Mouse (Mus musculus) lung, postnatal 10 days (tissue): ENCODE measurements at regions not wholly inside any gene's neighbourhood (a gene's known extent, or its start where the extent isn't known, plus 50 kb on each side); places are given as distances from the start of the nearest gene placed in this dataset.

Source experiments
- DNase-seq: peaks from one replicate; pipeline ENCODE4 v3.0.0; 2021

DNA sequence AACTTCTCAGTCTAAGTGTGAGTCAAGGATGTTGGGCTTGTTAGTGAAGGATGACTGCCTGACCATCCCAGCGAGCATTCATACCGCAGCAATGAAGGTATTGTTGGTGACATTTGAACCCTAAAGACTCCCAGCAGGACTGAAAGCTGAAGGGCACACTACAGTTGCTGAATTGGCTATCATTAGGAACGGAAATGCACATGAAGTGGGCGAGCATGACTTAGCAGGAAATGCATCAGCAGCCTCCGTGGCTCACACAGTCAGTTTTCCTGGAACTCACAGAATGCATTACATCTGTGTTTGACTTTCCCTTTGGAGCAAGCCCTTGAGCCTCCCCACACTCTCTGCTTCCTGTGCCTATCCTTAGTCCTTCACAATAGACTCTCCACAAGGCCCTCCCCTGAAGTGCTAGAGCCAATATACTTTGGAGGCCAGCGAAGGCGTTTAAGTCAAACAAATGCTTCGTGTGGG is 63.9 kb downstream of the Tmco5 start:
- peak; percentile 55 for DNase-seq

DNA sequence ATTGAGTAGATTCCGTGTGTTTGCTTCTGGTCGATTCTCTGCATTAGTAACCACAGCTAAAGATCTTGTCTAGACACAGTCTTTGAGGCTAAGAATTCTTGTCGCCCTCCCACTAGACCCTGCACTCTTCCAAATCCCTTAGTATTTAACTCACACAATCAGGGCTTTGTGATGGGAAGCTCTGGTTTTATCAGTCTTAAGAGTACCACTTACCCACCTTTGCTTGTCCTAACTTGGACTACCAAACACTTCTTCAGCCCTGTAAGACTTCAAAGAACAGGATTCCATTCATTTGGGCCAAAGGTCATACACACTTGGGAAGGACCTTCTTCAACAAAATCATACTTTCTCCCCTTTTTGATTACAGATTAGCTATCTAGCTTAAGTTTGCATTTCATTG is 70.0 kb downstream of the Tmco5 start:
- DNase-seq, result no peak

DNA sequence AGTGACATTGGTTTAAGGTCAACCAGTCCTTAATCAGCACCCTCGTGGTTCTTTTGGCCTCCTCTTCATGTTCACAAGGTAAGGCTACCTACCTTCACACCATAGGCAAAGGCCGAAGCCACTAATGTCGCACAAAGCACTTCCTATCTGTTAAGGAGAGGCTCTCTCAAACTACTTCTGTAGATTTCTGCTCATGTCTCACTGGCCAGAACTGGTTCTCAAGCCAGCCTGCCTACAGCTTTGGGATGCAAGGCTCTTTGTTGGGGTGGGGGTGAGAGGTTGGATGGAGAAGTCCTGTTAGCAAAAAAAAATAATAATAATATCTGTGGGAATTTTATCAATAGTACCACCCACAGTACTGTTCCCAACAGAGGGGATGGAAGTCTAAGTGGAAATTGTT is 71.2 kb downstream of the Tmco5 start:
- DNase-seq, result no peak

DNA sequence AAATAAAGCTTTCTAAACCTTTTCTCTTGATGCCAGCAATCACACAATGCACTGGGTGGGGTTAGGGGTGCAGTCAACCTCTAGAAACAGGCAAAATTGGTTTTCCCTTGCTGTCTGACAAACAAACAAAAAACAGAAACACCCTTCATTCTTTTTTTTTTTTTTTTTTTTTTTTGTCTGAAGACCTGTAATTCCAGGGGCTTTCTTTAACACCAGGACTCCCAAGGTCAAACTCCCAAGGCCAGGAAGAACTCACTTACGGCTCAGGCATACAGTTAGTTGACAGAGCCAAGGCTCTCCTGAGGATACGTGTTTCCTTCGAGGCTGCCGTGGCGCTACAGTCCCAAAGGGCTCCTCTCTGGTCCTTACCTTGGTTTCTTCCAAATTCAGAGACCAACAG is 71.7 kb downstream of the Tmco5 start:
- DNase-seq, result no peak

DNA sequence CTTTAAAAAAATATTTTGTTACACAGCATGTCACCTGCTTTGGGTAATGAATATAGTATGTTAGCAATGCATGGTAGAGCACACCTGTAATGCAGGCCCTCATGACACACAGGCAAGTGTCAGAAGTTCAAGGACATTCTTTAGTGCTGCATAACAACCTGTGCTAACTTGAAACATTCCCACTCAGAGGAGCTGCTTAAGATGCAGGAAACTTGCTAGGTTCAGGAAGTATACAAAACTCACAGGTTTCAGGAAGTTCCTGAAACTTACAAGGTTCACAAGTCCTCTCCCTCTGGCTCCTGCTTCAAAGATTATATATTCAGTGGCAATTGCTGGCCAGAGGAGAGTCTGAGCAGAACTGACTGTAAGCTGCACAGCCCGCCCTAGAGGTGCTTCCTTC is 73.0 kb downstream of the Tmco5 start:
- DNase-seq, result no peak

DNA sequence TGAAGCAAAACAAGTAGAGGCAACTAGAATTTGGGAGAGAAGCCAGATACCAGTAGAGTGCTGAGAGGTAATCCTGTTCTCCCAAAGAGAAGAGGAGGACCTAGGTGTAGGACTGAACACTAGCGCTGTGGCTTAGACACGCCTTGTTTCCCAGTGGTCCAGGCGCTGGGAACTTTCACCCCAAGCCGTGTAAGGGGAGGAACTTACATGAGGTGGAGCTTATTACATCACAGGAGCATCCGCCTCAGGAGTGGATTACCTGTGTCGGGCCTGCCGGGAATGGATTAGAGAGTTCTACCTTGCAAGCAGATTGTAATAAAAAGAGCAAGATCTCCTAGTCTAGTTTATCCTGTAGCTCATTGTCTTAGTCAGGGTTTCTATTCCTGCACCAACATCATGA is 75.8 kb downstream of the Tmco5 start:
- DNase-seq, result no peak

DNA sequence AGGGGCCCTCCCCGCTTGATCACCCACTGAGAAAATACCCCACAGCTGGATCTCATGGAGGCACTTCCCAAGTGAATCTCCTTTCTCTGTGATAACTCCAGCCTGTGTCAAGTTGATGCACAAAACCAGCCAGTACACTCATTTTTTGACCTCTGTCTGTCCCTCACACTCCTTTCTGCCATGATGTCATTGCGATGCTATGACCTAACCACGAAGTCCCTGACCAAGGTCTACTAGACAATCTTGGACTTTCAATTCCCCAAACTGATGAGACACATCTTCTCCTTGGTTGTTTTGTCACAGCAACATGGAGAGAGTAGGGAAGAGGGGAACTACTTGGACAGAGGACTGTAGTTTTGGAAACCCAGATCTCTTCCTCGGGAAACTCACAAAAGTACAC is 76.4 kb downstream of the Tmco5 start:
- no peak for DNase-seq

DNA sequence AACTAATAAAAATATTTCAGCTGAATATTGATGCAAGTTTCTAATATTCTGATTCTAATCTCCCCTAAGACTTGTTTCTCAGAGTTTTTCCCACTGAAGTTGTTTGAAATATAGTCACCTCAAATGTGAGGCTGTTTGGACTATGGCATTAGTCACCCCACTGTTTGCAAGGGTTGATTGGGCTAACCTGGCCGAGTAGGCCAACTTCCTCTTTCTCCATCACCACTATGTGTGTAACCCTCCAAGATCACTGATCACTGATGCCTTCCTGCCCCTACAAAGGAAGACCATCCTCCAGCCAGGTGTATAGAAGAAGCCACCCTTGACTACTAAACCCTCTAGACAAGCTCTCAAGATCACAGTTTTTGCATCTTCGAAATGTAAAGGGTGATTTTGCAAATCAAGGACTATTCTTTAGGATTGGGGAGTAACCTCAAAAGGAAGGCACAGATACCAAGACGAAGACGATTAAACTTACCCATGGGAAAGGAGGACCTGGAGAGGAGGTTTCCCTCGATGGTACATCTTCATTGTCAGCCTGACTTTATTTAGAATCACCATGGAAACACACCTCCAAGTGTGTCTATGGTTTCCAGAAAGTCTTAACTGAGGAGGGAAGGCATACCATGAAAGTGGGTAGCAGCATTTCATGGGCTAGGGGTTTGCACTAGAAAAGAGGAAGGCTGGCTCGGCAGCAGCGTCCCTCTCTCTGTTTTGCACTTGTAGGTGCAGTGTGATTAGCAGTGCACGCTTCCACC is 84.8 kb downstream of the Tmco5 start:
- no peak for DNase-seq

DNA sequence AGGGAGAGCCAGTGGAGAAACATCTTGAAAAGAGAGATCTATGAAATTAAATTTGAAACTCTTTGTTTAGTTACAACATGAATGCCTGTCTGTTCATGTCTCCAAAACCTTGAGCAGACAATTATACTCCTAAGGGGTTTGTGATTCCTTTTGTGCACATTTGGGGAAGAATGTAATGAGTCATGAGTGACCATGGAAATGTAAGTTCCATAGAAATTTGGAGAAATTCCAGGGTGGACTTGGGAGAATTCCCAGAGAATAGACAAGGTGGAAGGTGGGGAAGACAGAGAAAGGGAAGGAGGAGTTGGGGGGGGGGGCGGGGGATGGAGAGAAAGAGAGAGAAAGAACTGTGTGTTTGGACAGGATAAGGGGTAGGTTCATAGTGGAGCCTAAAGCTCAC is 87.8 kb downstream of the Tmco5 start:
- no peak for DNase-seq

DNA sequence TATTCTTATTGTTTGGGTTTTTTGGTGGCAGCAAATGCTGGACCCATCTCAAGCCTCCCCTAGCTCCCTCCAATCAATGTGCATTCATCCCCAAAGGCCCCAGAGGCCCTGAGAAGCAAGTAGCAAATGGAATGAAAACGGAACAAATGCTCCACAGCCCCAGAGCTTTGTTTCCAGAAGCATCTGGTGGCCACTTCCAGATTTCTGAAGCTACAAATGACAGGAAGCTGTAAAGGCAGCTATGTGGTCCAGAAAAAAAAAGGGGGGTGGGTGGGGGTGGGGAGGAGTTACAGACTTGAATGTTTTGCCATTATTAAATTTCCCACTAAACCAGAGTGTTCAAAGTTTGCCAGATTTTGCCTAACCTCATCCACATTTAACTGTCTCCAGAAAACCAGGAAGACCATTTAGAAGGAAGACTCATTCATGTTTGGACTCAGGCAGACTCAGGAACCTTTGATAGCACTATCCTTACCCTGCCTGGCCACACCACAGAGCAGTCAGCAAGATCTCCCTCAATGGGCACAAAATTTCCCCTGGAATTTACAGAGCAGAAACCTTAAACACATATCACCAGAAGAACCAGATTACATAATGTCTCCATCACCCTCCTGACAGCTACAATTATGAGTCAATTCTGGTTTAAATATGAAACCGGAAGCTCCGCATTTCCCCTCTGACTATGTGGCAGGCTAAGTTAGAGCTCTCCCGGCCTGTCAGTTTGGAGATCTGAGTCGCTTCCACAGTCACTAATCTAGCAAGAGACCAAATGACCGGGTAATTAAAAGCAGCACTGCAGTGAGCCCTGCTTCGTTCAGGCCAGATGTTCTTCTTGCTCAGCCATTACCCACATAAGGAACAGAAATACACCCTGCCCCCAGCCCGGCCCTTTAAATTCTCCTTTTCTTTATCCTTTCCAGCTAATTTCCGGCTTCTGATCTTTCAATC is 93.4 kb downstream of the Tmco5 start:
- DNase-seq, result peak; percentile 57

DNA sequence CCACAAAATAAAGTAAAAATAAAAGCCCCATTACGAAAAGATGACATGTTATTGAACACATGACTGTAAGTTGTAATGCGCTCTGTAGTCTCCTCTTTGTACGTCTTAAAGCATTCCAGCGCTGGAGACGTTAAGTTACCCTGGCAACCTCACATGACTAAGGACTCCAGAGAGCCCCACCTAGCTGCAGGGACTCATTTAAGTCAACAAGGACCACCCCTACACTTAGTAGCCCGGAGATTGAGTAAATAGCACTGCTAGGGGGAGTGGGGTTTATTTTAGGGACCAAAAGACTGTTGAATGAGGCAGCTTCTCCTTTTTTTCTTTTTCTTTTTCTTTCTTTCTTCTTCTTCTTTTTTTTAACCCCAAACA is 94.1 kb downstream of the Tmco5 start:
- peak; percentile 45 for DNase-seq

DNA sequence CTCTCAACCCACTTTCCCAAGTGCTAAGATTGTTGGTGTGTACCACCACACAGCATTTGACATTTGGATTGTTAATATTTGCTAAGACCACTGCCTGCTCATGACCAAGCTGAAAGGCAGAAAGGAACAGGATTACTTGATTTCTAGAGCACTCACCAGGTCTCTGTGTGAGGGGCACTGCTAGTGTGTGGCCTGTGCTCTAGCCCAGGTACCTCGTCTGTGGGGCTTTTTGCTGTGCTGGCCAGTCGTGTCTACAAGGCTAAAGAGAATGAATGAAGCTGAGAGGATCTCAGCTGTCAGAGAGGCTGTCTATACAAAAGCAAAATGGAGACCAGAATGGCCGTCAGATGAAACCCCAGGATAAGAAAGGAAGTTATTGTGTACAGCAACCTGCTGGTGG is 95.0 kb downstream of the Tmco5 start:
- DNase-seq, result no peak

DNA sequence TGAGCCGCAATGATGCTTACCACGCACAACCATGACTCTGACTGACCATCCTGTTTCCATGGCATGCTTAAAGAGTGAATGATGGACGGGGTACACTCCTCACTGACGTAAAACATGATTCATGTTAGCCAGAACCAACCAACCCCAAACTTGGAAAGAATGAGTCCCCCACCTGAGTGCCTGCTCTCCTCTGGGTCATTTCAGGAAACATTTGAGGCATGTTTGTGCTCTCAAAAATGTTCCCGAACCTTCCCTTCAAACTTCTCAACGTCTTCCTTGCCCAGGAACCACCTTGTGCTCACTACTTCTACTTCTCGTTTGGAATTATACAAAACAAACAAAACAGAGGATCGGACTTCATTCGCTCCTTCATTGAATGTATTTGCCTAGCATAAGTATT is 95.7 kb downstream of the Tmco5 start:
- no peak for DNase-seq

DNA sequence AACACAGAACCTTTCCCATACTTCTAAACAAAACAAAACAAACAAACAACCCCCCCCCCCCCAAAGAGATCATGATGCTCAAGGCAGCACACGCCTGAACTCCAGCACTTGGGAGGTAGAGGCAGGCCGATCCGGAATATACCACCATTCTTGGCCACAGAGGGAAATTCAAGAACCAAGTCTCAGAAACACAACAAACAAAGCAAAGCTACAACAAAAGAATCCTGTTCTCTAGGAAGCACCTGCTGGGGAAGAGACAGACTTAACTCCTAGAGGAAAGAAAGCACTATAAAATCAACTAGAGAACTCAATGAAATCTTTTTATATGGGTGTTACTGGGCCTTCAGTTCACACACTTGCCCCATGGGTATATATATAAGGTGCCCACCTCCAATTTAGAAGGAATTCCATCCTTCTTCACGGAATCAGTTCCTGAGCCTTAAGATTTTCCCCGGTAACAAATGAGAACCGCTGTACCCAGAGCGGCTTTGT is 96.1 kb downstream of the Tmco5 start:
- no peak for DNase-seq

DNA sequence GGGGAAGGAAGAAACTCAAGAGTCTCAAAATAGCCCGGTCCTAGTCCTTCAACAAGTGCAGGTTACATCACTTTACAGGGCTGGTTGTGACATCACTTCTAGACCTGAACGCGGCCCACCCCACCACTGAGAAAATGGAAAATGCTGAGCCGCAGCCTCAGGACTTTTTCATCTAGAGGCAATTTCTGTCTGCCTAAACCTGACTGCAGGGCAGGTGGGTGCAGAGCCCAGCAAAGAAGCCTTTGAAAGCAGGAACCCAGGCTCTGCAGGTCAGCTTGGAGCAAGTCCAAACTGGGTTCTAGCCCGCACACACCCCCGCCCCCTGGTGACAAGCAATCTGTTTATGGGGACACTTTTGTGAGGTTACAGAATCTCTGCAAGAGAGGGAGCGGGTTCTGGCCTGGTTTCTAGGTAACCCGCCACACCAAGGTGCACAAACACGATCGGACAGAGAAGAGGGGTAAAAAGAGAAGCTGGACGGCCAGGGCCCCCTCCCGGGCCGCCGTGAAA is 96.7 kb downstream of the Tmco5 start:
- DNase-seq, result peak; percentile 65

DNA sequence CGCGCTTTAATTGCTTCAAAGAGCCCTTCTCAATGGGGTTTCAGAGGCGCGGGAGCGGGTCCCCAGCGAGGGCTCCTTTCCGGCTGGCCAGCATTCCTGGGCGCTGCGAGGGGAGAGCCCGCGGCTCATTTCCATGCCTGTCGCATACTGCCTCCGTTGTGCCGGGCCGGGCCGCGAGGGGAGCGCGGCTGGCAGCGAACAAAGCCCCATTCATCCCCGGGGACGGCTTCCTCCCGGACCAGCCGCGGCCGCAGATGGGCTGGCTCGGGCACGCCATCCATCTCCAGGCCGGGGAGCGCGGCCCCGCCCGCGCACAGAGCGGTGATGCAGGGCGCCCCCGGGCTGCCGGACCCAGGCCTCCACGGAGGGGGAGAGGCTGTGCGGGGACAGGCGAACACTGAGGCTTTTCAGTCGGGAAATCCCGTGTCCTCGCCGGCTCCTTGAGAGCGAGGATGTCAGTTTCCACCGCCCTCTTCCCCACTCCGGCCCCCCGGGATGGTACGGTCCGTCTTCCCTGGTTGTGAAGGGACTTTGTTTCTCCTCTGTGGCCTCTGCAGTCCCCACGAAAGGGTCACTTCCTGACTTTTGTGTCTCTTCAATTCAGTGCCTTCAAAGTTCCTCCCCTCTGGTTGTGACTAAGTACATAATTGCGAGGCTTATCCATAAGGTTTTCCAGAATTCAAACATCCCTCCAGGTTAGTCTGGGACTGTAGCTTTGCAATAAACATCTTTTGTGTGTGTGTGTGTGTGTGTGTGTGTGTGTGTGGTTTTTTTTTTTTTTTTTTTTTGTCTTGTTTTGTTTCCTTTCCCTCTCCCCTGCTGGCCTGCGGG is 97.3 kb downstream of the Tmco5 start:
- peak; percentile 84 for DNase-seq

DNA sequence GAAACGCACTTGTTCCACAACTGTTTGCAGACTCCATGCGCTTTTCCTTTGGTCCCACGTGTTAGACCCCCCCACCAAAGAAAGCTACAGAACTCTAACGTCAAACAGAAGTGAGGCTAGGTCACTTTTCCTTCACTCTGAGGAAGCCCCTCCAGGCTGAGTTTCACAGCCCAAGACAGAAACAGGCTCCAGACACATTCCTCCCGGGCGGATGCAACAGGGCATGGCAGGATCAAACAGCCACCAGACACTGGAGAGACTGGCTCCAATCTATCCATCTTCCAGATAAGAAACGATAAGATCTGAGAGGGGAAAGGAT is 97.9 kb downstream of the Tmco5 start:
- peak; percentile 48 for DNase-seq

DNA sequence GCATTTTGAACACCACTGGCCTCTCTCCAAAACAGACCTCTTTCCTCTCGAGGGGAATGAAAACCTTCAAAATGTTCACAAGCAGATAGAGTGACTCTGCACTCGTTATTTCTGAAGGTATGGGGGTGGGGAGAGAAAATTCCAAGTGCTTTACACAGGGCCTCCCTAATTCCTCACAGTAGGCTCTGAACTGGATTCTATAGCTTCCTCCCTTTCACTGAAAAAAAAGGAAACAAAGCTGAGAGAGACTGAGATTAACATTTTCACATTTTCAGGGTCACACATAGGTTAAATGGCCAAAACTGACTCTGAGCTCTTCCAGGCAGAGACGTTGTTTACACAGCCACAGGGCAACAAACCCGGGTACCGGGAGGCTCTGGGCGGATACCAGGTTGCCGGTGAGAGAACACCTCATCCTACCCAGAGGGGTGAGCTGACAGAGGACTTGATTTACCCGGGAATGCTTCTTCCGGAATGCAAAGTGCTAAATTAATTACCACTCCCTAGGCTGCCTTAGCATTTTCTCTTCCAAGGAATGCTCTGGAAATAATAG is 98.5 kb downstream of the Tmco5 start:
- DNase-seq, result peak; percentile 39

DNA sequence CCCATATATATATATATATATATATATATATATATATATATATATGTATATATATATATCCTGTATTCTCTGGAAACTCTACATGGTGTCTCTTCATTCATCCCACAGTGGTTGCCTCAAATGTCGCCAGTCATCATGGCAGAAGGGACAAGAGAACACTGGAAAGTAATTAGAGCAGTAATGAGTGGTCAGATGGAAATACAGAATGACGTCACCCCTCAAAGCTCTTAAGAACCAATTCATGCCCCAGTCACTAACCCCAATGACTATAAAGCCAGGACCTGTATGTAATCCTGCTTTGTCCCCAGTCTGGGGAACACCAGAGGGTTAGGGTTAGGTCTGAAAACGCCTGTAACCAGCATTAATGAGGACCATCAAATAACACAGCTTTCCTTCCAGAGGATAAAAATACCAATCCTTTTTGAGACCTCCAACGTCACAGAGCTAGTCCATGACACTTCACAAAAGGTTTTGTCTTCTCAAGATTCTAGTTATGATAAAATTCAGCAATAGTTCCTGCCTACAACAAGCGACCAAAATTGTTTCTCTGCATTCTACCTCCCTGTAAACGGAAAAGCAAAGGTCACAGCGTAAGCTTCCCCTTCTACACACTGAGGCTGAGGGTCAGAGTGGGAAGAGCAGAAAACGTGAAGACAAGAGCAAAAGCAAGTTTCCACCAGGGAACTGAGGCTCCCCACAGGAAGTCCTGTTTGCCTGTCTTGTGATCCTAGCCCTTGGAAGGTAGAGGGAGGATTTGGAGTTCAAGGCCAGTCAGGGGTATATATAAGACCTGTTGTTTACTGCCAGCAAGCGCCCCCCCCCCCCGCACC is 99.5 kb downstream of the Tmco5 start:
- no peak for DNase-seq

DNA sequence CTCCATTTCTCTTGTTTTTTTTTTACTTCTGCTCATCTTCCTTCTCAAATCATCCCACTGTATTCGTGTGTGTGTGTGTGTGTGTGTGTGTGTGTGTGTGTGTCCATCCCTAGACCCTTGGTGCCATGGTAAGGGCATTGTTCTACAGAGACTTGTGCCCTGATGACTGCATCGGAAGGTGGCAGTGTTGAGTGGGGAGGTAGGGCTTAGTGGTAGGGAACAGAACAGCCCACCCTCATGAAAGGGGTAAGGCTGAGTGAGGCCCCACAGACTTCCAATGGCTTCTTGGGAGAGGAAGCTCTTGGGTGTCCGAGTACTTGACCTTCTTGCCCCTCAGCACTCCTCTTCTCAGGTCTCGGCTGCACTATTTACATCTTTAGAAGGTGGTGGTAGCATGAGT is 100.3 kb downstream of the Tmco5 start:
- no peak for DNase-seq

DNA sequence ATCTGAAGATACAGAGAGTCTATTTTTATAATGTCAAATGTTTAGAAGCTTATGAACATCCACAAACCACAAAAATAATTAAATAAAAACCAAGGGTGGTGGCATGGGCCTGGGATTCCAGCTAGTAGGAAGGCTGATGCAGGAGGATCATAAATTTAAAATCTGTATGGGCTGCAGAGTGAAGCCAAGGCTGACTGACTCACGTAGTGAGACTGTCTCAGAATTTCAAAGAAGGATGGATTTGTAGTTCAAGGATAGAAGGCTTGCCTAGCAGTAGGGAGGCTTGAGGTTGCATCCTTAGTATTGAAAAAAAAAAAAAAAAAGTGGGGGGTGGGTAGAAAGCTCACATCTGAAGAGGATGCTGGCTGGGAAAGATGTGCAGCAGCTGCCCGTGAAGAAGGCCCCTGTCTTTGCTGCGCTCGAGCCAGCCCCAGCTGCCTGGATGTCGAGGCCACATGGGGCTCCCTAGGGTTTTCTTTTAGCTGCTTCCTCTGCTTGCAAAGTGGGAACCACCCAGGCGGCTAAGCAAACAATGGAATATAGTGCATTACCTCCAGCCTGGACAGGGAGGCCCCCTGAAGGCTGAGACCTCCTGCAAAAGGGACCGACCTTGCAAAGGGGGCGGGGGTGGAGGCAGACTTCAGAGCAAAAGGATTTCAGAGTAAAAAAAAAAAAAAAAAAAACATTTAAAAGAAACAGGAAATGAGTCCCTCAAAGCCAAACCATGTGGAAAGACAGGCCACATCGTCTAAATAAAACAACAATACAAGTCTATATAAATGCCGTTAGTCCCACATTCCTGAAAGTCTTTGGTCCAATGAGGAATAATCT is 101.3 kb downstream of the Tmco5 start:
- peak; percentile 70 for DNase-seq
